Mouse (Mus musculus) myocyte (in vitro differentiated cells): Measurements from ENCODE around the gene Casp3.

Experiments
- MAX ChIP-seq: IDR thresholded peaks from one replicate; pipeline ENCODE4 v1.6.1; 2011; ENCODE audit warnings: low read depth, mild to moderate bottlenecking, control low read depth
- POLR2A ChIP-seq: IDR thresholded peaks from one replicate; pipeline ENCODE4 v1.6.1; 2011; ENCODE audit warnings: low read depth, mild to moderate bottlenecking, control low read depth, moderate library complexity; ENCODE audit not compliant: insufficient read length
- POLR2AphosphoS2 ChIP-seq: IDR thresholded peaks from one replicate; pipeline ENCODE4 v1.6.1; 2011; ENCODE audit warnings: low read depth, control low read depth; ENCODE audit not compliant: insufficient read length
- TCF12 ChIP-seq: IDR thresholded peaks from one replicate; pipeline ENCODE4 v1.6.1; 2011; ENCODE audit warnings: mild to moderate bottlenecking, control low read depth; ENCODE audit not compliant: poor library complexity, insufficient read depth, severe bottlenecking
- USF1 ChIP-seq: IDR thresholded peaks from one replicate; pipeline ENCODE4 v1.6.1; 2011; ENCODE audit warnings: low read depth, mild to moderate bottlenecking, control low read depth, moderate library complexity

DNA sequence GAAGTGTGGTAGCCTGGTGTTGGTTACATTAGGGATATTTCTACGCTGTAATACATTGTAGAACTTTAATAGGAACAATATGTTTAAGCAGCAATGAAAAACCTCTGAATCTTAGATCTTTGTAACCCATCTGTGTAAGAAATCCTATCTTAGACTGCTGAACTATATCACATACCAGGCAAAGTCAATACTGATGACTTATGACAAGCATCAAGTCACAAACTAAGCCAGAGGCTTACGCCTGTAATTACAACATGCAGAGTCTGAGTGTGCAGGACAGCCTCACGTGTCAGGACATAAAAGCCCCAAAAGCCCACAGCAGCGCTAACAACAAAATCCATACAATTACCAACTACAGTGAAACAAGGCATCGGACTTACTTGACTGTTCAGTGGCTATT is 13.5 kb upstream of the Casp3 start:
- TF ChIP-seq POLR2A = no peak
- no peak for TF ChIP-seq POLR2AphosphoS2
- no peak for TF ChIP-seq MAX
- TF ChIP-seq USF1 = no peak
- TF ChIP-seq TCF12 = no peak
